Mouse (Mus musculus): ENCODE data around the gene Zfp715. TPM values are rescaled to one million over a fixed set of nuclear protein-coding genes. Genes with fewer than 3 reads are reported as not detected.
A peak's percentile ranks its signal among the peaks of the same experiment; 100 is the strongest.

Gene Zfp715
- 14.0 and 14.3 TPM in 2 replicates for polyA plus RNA-seq (2014; fragmentation: Nextera tagmentation; extraction: Ambion mirVana)

DNA sequence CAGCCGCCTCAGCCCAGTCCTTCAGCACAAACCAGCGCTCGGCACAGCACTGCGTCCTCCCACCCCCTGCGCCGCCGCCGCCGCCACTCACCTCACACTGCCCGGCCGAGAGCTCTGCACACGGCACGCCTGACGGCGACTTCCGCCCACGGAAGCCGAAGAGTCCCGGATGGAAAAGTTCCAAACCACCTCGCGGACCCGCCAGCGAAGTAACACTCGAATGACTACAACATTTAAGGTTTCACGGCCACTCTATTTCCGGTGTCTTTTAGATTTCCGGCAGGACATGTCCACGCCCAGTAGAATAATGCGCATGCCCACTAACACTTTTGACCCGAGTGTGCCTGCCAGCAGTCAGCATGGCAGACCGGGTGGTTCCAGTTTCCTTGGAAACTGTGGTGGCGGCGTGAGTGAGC, at the start of gene Zfp715:
TSS of gene Zfp715 (minus strand) at position 282 of the 416 bp plus-strand sequence.
- ATAC-seq (ENCODE audit: insufficient number of reproducible peaks, low FRiP score, low TSS enrichment, low read depth) (peak; percentile 94), DNase-seq (ENCODE audit: low spot score) (peak; percentile 89)
- Histone ChIP-seq H3K4me1 (ENCODE audit: control insufficient read depth, insufficient read depth, low read length) (no peaks in the 10 kb centered on the region), H3K9ac (ENCODE audit: low read length) (peak within 1 kb of the TSS; percentile 68), H3K4me3 (ENCODE audit: low read depth, low read length) (peak within 1 kb of the TSS; percentile 76), H3K4me2 (ENCODE audit: low read depth, severe bottlenecking) (peak within 1 kb of the TSS; percentile 51), H3K9me3 (ENCODE audit: control insufficient read depth, low read length) (no peaks in the 10 kb centered on the region), H3K27me3 (ENCODE audit: control insufficient read depth, insufficient read depth, low read length) (no peaks in the 10 kb centered on the region), H3K36me3 (ENCODE audit: control insufficient read depth, insufficient read depth, low read length) (peaks cover 2% of the 10 kb centered on the region; the same call in 1 of the 2 replicates), H3K27ac (replicated peaks; ENCODE audit: low read depth, low read length) (no peak within 1 kb of the TSS; the same call in 1 of the 2 replicates)
- WGBS: under 1% methylated on average over 33 of the region's 33 CpGs

DNA sequence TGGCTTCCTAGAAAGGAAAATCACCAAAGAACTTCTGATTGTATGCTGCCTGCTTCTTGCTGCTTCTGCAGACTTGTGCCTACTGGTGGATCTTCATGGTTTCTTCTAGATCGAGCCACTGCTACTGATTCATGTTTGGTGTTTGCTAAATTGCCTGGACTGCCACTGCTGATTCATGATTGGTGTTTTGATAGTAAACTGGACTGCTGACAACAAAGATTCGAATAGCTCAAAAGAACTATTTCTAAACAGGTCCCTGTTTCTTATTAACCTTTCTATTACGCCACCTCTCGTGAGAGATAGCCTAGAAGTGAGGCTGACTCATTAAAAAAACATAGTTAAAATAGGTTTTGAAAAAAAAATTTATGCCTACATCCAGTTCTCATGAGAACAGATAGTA, 48.9 kb upstream of the Zfp715 start:
- DNase-seq (ENCODE audit: low spot score) (no peak), ATAC-seq (ENCODE audit: insufficient number of reproducible peaks, low FRiP score, low TSS enrichment, low read depth) (no peak)
- H3K4me2 ChIP-seq (ENCODE audit: low read depth, severe bottlenecking): no peak overlapping the region
- no peak overlapping the region for H3K9ac ChIP-seq (ENCODE audit: low read length)
- 82% methylated on average over 4 of the region's 4 CpGs for WGBS
- H3K27ac ChIP-seq (replicated peaks; ENCODE audit: low read depth, low read length): no peak overlapping the region
- no peaks in the 10 kb centered on the region for H3K27me3 ChIP-seq (ENCODE audit: control insufficient read depth, insufficient read depth, low read length)
- H3K4me1 ChIP-seq (ENCODE audit: control insufficient read depth, insufficient read depth, low read length): no peaks in the 10 kb centered on the region
- H3K4me3 ChIP-seq (ENCODE audit: low read depth, low read length): no peak overlapping the region
- H3K36me3 ChIP-seq (ENCODE audit: control insufficient read depth, insufficient read depth, low read length): no peaks in the 10 kb centered on the region
- H3K9me3 ChIP-seq (ENCODE audit: control insufficient read depth, low read length): no peaks in the 10 kb centered on the region

- Histone ChIP-seq H3K9ac (ENCODE audit: low read length) (no peak overlapping the region), H3K4me3 (ENCODE audit: low read depth, low read length) (no peak overlapping the region), H3K9me3 (ENCODE audit: control insufficient read depth, low read length) (no peaks in the 10 kb centered on the region), H3K4me2 (ENCODE audit: low read depth, severe bottlenecking) (no peak overlapping the region), H3K27me3 (ENCODE audit: control insufficient read depth, insufficient read depth, low read length) (no peaks in the 10 kb centered on the region), H3K36me3 (ENCODE audit: control insufficient read depth, insufficient read depth, low read length) (no peaks in the 10 kb centered on the region), H3K27ac (replicated peaks; ENCODE audit: low read depth, low read length) (no peak overlapping the region), H3K4me1 (ENCODE audit: control insufficient read depth, insufficient read depth, low read length) (no peaks in the 10 kb centered on the region)
- DNase-seq (ENCODE audit: low spot score): no peak
- ATAC-seq (ENCODE audit: insufficient number of reproducible peaks, low FRiP score, low TSS enrichment, low read depth): no peak
- WGBS: 92% methylated on average over 1 of the region's 1 CpGs
These were observed 48.3 kb upstream of the Zfp715 start for GRCm38 (mm10) chr7:43361442-43361841.

DNA sequence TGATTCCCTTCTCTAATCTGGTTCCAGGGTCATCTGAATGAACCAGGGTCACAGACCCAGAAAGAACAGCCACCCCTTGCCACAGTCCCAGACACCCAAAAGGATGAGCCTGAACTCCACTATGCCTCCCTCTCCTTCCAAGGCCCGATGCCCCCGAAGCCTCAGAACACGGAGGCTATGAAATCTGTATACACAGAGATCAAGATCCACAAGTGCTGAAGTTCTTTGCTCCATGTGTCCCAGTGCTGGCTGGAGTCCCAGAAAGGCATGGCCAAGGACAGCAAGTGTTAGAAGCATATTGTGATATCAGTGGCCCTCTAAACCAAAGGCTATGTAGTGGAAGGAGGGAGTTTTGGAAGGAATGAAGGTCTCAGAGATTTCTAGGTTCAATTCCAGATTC, 45.5 kb upstream of the Zfp715 start:
- Histone ChIP-seq H3K4me1 (ENCODE audit: control insufficient read depth, insufficient read depth, low read length) (no peaks in the 10 kb centered on the region), H3K36me3 (ENCODE audit: control insufficient read depth, insufficient read depth, low read length) (no peaks in the 10 kb centered on the region), H3K9ac (ENCODE audit: low read length) (no peak overlapping the region), H3K27ac (replicated peaks; ENCODE audit: low read depth, low read length) (no peak overlapping the region), H3K4me2 (ENCODE audit: low read depth, severe bottlenecking) (no peak overlapping the region), H3K9me3 (ENCODE audit: control insufficient read depth, low read length) (no peaks in the 10 kb centered on the region), H3K27me3 (ENCODE audit: control insufficient read depth, insufficient read depth, low read length) (no peaks in the 10 kb centered on the region), H3K4me3 (ENCODE audit: low read depth, low read length) (no peak overlapping the region)
- no peak for DNase-seq (ENCODE audit: low spot score)
- 90% methylated on average over 3 of the region's 3 CpGs for WGBS
- ATAC-seq (ENCODE audit: insufficient number of reproducible peaks, low FRiP score, low TSS enrichment, low read depth): no peak

DNA sequence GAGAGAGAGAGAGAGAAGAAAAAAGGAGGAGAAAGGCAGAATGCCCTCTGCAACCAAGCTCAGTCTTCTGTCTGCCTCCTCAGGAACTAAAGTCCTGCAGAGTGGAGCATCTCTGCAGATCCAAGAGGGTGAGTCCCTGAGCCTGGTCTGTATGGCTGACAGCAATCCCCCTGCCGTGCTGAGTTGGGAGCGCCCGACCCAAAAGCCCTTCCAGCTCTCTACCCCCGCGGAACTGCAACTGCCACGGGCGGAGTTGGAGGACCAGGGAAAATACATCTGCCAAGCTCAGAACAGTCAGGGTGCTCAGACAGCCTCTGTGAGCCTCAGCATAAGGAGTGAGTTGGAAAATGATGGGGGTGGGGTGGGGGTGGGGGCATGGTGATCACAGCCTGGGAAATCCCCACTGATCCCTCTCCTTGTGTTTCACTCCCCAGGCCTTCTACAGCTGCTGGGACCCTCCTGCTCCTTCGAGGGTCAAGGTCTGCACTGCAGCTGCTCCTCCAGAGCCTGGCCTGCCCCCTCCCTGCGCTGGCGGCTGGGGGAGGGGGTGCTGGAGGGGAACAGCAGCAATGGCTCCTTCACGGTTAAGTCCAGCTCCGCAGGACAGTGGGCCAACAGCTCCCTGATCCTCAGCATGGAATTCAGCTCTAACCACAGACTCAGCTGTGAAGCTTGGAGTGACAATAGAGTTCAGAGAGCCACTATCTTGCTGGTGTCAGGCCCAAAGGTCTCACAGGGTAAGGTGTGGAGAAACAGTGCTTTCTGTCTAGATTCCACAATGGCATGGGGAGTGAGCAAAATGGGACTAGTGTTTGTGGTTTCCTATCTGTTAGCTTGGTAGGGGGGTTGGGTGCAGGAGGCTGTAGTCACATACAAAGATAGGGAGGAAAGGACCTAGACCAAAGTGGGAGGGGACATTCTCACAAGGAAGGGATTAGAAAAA, 42.1 kb upstream of the Zfp715 start:
- ATAC-seq (ENCODE audit: insufficient number of reproducible peaks, low FRiP score, low TSS enrichment, low read depth) (peak; percentile 79), DNase-seq (ENCODE audit: low spot score) (peak; percentile 48)
- Histone ChIP-seq H3K9me3 (ENCODE audit: control insufficient read depth, low read length) (no peaks in the 10 kb centered on the region), H3K4me2 (ENCODE audit: low read depth, severe bottlenecking) (no peak overlapping the region), H3K4me1 (ENCODE audit: control insufficient read depth, insufficient read depth, low read length) (no peaks in the 10 kb centered on the region), H3K36me3 (ENCODE audit: control insufficient read depth, insufficient read depth, low read length) (no peaks in the 10 kb centered on the region), H3K4me3 (ENCODE audit: low read depth, low read length) (no peak overlapping the region), H3K27me3 (ENCODE audit: control insufficient read depth, insufficient read depth, low read length) (no peaks in the 10 kb centered on the region), H3K9ac (ENCODE audit: low read length) (no peak overlapping the region), H3K27ac (replicated peaks; ENCODE audit: low read depth, low read length) (no peak overlapping the region)
- WGBS: 4% methylated on average over 12 of the region's 12 CpGs

DNA sequence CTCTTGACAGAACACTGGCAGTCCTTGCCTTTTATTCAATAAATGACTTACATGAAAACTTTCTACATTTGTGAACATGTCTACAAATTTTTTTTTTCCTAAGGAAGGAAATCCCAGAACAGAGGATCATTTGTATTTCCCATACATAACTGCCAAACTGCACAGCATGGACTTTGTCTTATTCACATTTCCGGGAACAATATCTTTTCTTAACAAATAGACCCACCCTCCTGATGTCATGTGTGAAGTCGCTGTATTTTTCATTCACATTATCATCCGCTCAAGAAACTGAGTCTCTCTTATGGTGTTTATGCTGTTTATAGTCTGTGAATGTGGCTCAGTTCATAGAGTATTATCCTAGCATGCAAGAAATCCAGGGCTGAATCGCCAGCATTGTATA, 40.7 kb upstream of the Zfp715 start:
- H3K9me3 ChIP-seq (ENCODE audit: control insufficient read depth, low read length): no peaks in the 10 kb centered on the region
- 89% methylated on average over 4 of the region's 4 CpGs for WGBS
- ATAC-seq (ENCODE audit: insufficient number of reproducible peaks, low FRiP score, low TSS enrichment, low read depth) (no peak), DNase-seq (ENCODE audit: low spot score) (no peak)
- no peaks in the 10 kb centered on the region for H3K4me1 ChIP-seq (ENCODE audit: control insufficient read depth, insufficient read depth, low read length)
- no peak overlapping the region for H3K27ac ChIP-seq (replicated peaks; ENCODE audit: low read depth, low read length)
- H3K4me2 ChIP-seq (ENCODE audit: low read depth, severe bottlenecking): no peak overlapping the region
- no peaks in the 10 kb centered on the region for H3K27me3 ChIP-seq (ENCODE audit: control insufficient read depth, insufficient read depth, low read length)
- no peak overlapping the region for H3K4me3 ChIP-seq (ENCODE audit: low read depth, low read length)
- H3K36me3 ChIP-seq (ENCODE audit: control insufficient read depth, insufficient read depth, low read length): no peaks in the 10 kb centered on the region
- no peak overlapping the region for H3K9ac ChIP-seq (ENCODE audit: low read length)

- no peak overlapping the region for H3K4me2 ChIP-seq (ENCODE audit: low read depth, severe bottlenecking)
- DNase-seq (ENCODE audit: low spot score) (no peak), ATAC-seq (ENCODE audit: insufficient number of reproducible peaks, low FRiP score, low TSS enrichment, low read depth) (no peak)
- H3K27me3 ChIP-seq (ENCODE audit: control insufficient read depth, insufficient read depth, low read length): no peaks in the 10 kb centered on the region
- no peaks in the 10 kb centered on the region for H3K4me1 ChIP-seq (ENCODE audit: control insufficient read depth, insufficient read depth, low read length)
- H3K9me3 ChIP-seq (ENCODE audit: control insufficient read depth, low read length): no peaks in the 10 kb centered on the region
- no peak overlapping the region for H3K27ac ChIP-seq (replicated peaks; ENCODE audit: low read depth, low read length)
- WGBS: 70% methylated on average over 4 of the region's 4 CpGs
- no peak overlapping the region for H3K4me3 ChIP-seq (ENCODE audit: low read depth, low read length)
- H3K9ac ChIP-seq (ENCODE audit: low read length): no peak overlapping the region
- H3K36me3 ChIP-seq (ENCODE audit: control insufficient read depth, insufficient read depth, low read length): no peaks in the 10 kb centered on the region
These were observed 40.0 kb upstream of the Zfp715 start for GRCm38 (mm10) chr7:43353118-43353517.

DNA sequence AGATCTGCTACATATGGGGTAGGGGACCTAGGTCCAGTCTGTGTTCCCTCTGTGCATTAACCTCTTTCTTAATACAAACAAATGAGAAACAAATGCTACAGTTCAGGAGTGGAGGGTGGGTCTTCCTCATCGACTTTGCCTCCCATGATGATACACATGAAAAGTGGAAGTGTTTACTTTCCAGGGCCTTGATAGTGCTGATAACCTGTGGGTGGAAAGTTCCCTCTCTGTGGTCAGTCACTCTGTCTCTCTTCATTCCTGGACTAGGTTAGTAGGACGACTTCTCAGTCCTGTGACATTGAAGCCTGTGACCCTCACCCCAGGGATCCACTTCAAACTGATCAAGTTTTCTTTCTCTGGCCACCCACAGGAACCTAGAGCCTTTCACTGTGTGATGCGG, 38.1 kb upstream of the Zfp715 start, which contains the start of gene Siglecf:
TSS of gene Siglecf (plus strand) at position 188 of the 400 bp plus-strand sequence.
- no peaks in the 10 kb centered on the region for H3K27me3 ChIP-seq (ENCODE audit: control insufficient read depth, insufficient read depth, low read length)
- no peak within 1 kb of the TSS for H3K9ac ChIP-seq (ENCODE audit: low read length)
- ATAC-seq (ENCODE audit: insufficient number of reproducible peaks, low FRiP score, low TSS enrichment, low read depth): no peak
- no peak within 1 kb of the TSS for H3K27ac ChIP-seq (replicated peaks; ENCODE audit: low read depth, low read length)
- no peaks in the 10 kb centered on the region for H3K9me3 ChIP-seq (ENCODE audit: control insufficient read depth, low read length)
- H3K4me1 ChIP-seq (ENCODE audit: control insufficient read depth, insufficient read depth, low read length): no peaks in the 10 kb centered on the region
- no peak within 1 kb of the TSS for H3K4me3 ChIP-seq (ENCODE audit: low read depth, low read length)
- no peak within 1 kb of the TSS for H3K4me2 ChIP-seq (ENCODE audit: low read depth, severe bottlenecking)
- no peak for DNase-seq (ENCODE audit: low spot score)
- WGBS: 71% methylated on average over 3 of the region's 3 CpGs
- H3K36me3 ChIP-seq (ENCODE audit: control insufficient read depth, insufficient read depth, low read length): no peaks in the 10 kb centered on the region
